Mouse (Mus musculus) lung, adult 2 months (tissue): Measurements from ENCODE around the gene Cort. TPM values are rescaled to one million over a fixed set of nuclear protein-coding genes. Genes with fewer than 3 reads are reported as not detected.
"Not testable (repeated sequence)": the region's sequence is repeated elsewhere in the genome, so short reads cannot be mapped to it uniquely, and the experiment has no call there.

Experiments used
- DNase-seq: peaks from one replicate; pipeline ENCODE4 v3.0.0; 2022
- H3K4me1 ChIP-seq: fragments of 200-500 bp; 2 replicates; pipeline ENCODE4 v1.6.1; 2011; ENCODE audit warnings: low read length; ENCODE audit not compliant: control insufficient read depth, insufficient read depth
- H3K4me3 ChIP-seq: fragments of 200-500 bp; replicated peaks from 2 replicates; pipeline ENCODE3; 2011; ENCODE audit warnings: low read depth, mild to moderate bottlenecking, control low read depth, low read length; ENCODE audit errors: extremely low read depth
- CTCF ChIP-seq: fragments of 200-500 bp; IDR thresholded peaks from 2 replicates; pipeline ENCODE4 v1.5.1; 2011; ENCODE audit warnings: mild to moderate bottlenecking, low read length, control low read depth; ENCODE audit not compliant: insufficient read depth
- POLR2A ChIP-seq: fragments of 200-500 bp; IDR thresholded peaks from 2 replicates; pipeline ENCODE4 v1.6.1; 2011; ENCODE audit warnings: low read depth, mild to moderate bottlenecking, control low read depth, low read length, borderline replicate concordance; ENCODE audit errors: extremely low read depth
- WGBS: fragments of 180-500 bp; shearing (Covaris S2); methylation state at CpG from one replicate; pipeline ENCODE4 v1.1.7; 2018; 5-methylcytosine and 5-hydroxymethylcytosine counted together
- polyA plus RNA-seq: library from polyadenylated mRNA; depleted of rRNA; stranded (reverse); fragments of >200 nt; gene quantifications from 2 replicates; pipeline ENCODE4 v1.2.3, GENCODE M21; 2012

Gene Cort
- polyA plus RNA-seq, 1 experiment, result not detected

DNA sequence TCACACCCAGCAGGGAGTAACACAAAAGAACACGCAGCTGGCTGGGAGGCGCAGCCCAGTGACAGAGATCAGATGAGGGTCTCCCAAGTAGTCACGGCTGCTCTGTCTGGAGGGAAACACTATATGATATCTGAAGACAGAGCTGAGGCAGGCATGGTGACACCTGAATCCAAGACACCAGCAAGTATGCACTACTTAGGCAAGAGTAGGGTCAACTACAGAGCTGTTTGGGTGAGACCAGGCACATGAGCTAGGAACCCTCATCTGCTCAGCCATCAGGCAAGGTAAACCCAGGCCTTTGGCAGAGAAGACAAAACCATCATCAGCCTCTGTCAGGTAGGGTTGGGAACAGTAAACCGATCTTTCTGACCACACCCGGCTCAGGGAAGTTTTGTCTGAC lies 6.8 kb upstream of the Cort start:
- WGBS, result 84% methylated on average over 5 of the region's 5 CpGs
- H3K4me1 ChIP-seq, result no peaks in the 10 kb centered on the region
- H3K4me3 ChIP-seq, result no peak overlapping the region
- no peak for DNase-seq
- no peak for TF ChIP-seq POLR2A
- TF ChIP-seq CTCF, result no peak

DNA sequence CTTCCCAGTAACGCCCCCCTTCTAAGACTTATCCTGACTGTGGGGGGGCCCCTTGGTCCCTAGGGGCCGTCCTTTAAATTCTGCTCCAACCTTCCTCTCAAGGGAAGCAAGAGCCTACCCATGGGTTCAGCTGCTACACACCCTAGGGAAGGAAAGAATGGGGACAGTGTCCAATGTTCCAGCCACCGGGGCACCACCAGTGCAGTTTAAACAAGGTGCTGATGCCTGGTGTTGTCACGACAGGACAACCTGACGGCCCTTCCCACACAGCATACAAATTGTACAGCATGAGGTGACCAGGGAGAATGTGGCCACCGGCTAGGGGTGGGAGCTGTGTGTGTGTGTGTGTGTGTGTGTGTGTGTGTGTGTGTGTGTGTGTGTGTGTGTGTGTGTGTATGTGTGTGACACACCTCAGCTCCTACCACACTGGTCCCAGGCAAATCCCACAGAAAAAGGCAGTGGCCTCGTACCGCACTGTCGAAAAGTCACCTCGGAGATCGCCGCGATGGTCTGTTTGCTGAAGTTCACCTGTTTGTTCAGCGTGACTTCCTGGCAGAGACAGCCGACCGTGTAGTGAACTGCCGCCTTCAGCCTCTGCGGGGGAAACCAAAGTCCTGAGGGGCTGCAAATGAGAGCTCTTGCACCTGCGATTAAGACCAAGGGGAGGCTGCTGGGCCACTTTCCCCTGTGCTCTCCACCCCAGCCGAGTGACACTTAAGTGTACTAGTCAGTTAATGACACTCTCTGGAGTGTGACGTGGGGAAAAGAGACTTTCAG lies 5.4 kb upstream of the Cort start:
- 65% methylated on average over 21 of the region's 21 CpGs for WGBS
- H3K4me3 ChIP-seq, result no peak overlapping the region
- no peak for DNase-seq
- TF ChIP-seq CTCF (no peak), POLR2A (no peak)
- H3K4me1 ChIP-seq, result no peaks in the 10 kb centered on the region

DNA sequence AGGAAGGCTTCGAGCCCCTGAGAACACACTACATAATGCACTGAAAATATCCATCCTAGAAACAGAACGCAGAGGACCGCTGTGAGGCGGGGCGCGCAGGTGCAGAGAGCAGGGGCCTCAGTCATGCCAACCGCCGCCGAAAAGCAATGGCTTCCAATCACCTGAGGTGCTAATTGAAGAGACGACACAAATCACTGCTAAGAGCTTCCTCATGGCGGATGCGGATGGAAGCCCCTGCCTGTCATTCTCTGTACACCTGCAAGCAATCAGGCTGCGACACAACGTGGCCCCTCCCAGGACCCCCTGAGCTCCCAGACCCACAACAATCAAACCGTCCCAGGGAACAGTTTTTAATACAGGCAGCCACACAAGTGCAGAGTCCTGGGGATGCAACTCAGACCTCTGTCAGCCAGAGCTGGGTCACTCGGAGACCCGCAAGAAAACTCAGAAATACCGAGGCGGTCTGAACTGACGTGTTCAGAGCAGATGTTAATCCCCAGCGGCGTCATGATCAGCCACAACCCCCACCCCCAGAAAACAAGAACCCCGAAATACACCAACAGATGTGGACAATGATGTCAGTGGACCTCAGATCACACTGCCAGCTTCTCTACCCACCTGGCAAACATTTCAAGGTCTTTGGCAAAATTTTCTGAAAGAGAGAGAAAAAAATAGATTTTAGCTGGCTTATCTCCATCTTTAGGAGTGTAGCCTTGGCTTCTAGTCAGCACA lies 4.6 kb upstream of the Cort start:
- WGBS, result 91% methylated on average over 23 of the region's 23 CpGs
- no peaks in the 10 kb centered on the region for H3K4me1 ChIP-seq
- H3K4me3 ChIP-seq, result no peak overlapping the region
- TF ChIP-seq CTCF, result no peak
- no peak for TF ChIP-seq POLR2A
- no peak for DNase-seq

- WGBS, result 77% methylated on average over 18 of the region's 18 CpGs
- Histone ChIP-seq H3K4me1 (no peaks in the 10 kb centered on the region), H3K4me3 (no peak overlapping the region)
- DNase-seq, result no peak
- TF ChIP-seq POLR2A (no peak), CTCF (no peak)
Observed at GRCm38 (mm10) chr4:149128467-149128866, 1.9 kb upstream of the Cort start.

DNA sequence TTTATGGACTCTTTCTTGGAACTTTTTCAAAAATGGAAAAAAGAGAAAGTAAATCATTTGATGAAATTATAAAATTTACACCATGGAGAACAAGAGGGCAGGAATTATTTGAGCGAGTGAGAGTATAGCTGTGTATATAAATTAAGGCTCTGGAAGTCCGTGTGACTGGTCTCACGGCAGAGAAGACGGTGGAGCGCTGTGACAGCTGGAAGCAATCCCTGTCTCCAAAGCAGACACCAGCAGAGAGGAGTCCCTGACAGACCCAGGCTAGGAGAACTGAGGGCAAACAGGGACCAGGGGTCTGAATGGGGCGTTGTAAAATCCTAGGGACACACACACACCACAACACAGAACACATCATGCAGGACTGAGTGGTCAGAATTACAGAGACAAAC lies 451 bp downstream of the Cort start:
- Histone ChIP-seq H3K4me1 (no peaks in the 10 kb centered on the region), H3K4me3 (no peak overlapping the region)
- 73% methylated on average over 6 of the region's 6 CpGs for WGBS
- DNase-seq, result no peak
- TF ChIP-seq POLR2A (no peak), CTCF (no peak)

GRCm38 (mm10) chr4:149125341-149126114 lies 1.0 kb downstream of the Cort start:
- 68% methylated on average over 11 of the region's 11 CpGs for WGBS
- Histone ChIP-seq H3K4me3 (no peak overlapping the region), H3K4me1 (no peaks in the 10 kb centered on the region)
- DNase-seq, result no peak
- no peak for TF ChIP-seq POLR2A
- no peak for TF ChIP-seq CTCF

- Histone ChIP-seq H3K4me1 (no peaks in the 10 kb centered on the region), H3K4me3 (no peak overlapping the region)
- 73% methylated on average over 5 of the region's 5 CpGs for WGBS
- no peak for TF ChIP-seq POLR2A
- DNase-seq, result no peak
Observed at GRCm38 (mm10) chr4:149123432-149123831, 3.1 kb downstream of the Cort start.

GRCm38 (mm10) chr4:149119978-149120562 lies 6.5 kb downstream of the Cort start:
- not testable (repeated sequence) for H3K4me1 ChIP-seq, H3K4me3 ChIP-seq, DNase-seq
- WGBS, result 73% methylated on average over 12 of the region's 12 CpGs

DNA sequence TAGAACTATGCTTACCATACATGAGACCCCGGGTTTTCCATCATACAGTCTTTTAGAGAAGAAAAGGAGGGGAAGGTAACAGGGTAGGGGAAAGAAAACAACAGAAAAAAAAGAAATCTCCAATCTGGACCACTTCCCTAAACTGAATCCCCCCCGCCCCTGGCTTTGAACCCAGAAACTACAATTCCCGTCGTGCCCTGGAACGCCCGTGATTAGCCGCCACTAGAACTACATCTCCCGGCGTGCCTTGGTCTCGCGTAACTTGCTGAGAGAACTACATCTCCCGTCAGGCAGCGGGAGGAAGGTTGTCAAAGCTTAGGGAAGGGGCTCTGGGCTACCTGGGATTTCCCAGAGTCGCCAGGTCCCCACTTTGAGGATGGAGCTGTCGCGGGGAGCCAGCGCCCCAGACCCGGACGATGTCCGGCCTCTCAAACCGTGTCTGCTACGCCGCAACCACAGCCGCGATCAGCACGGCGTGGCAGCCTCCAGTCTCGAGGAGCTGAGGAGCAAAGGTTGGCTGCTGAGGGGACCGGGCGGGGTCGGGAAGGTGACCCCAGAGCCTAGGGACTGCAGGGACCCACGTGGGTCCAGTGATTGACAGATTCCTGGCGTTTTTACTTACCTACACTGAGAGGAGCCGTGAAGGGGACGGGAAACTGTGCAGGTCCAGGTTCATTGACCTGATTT lies 22.5 kb downstream of the Cort start, which contains the start of gene Dffa:
Gene Dffa (plus strand): TSS at position 272 of the 687 bp plus-strand sequence.
- H3K4me3 ChIP-seq, result peak within 1 kb of the TSS; percentile 71
- WGBS, result under 1% methylated on average over 35 of the region's 35 CpGs
- peaks cover 4% of the 10 kb centered on the region; the same call in 1 of the 2 replicates for H3K4me1 ChIP-seq
- peak; percentile 95 for DNase-seq
- peak; percentile 64; the same call in 1 of the 2 replicates for TF ChIP-seq POLR2A
- no peak for TF ChIP-seq CTCF
